Mouse (Mus musculus): Measurements from ENCODE around the gene Cggbp1. TPM values are rescaled to one million over a fixed set of nuclear protein-coding genes. Genes with fewer than 3 reads are reported as not detected.

Cggbp1 gene
- 76.6 and 84.6 TPM in 2 replicates for polyA plus RNA-seq (2014; fragmentation: Nextera tagmentation; extraction: Ambion mirVana)

DNA sequence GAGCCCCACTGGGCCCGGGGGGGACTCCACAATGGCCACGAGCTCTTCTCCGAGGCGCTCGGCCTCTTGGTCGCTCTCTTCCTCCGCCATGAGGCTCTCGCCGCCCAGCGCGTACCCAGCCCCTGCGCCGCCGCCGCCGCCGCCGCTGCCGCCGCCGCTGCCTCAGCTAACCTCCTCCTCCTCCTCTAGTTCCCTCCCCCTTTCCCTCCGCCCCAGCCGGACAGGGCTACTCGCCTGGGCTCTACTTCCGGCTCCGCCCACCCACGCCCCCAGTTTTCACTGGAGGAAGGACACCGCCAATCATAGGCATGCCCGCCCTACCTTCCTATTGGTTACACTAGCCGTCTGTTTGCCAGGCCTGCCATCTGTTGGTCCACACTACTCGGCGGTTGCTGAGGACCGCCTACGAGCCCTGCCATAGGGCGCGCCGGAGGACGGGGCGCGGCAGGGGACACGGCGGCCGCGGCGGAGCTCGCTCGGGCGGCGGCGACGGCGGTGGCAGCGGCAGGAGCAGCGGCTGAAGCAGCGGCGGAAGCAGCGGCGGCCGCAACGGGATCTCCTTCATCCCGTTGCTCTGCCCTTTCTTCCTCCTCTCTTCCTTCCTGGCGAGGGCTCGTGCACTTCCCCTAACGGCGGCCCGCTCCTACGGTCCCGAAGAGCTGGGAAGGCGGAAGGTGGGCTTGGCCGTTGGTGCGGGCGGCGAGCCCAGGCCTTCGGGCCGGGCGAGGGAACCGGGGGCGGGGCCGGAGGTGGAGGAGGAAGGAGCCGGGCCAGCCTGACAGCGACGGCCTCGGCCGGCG lies at the start of gene Cggbp1, which contains the start of gene Zfp654:
Gene Cggbp1, plus strand, starts transcription at position 434 of the 800 bp plus-strand sequence.
Gene Zfp654, minus strand, starts transcription at position 90 of the 800 bp plus-strand sequence.
- H3K9me3 ChIP-seq (ENCODE audit: control insufficient read depth, low read length) = no peaks in the 10 kb centered on the region
- WGBS = under 1% methylated on average over 78 of the region's 85 CpGs
- peaks cover 8% of the 10 kb centered on the region; the same call in 1 of the 2 replicates for H3K4me1 ChIP-seq (replicated peaks; ENCODE audit: control insufficient read depth, insufficient read depth, low read length)
- peak within 1 kb of the TSS; percentile 94 for H3K4me2 ChIP-seq (ENCODE audit: low read length)
- DNase-seq (ENCODE audit: low spot score) (peak; percentile 99), ATAC-seq (replicated peaks; ENCODE audit: low FRiP score, low TSS enrichment, low read depth) (peak; percentile 100)
- peak within 1 kb of the TSS; percentile 88 for H3K9ac ChIP-seq (ENCODE audit: low read length)
- peak within 1 kb of the TSS; percentile 91 for H3K4me3 ChIP-seq (ENCODE audit: low read depth, low read length)
- H3K36me3 ChIP-seq (ENCODE audit: control insufficient read depth, insufficient read depth, low read length) = peaks cover 29% of the 10 kb centered on the region
- no peaks in the 10 kb centered on the region for H3K27me3 ChIP-seq (replicated peaks; ENCODE audit: control insufficient read depth, insufficient read depth, low read length)
- peak within 1 kb of the TSS; percentile 96 for H3K27ac ChIP-seq (ENCODE audit: low read depth)

GRCm38 (mm10) chr16:64803041-64803440 lies 48.8 kb upstream of the Cggbp1 start:
- Histone ChIP-seq H3K4me1 (replicated peaks; ENCODE audit: control insufficient read depth, insufficient read depth, low read length) (no peaks in the 10 kb centered on the region), H3K27me3 (replicated peaks; ENCODE audit: control insufficient read depth, insufficient read depth, low read length) (no peaks in the 10 kb centered on the region), H3K4me2 (ENCODE audit: low read length) (no peak overlapping the region), H3K4me3 (ENCODE audit: low read depth, low read length) (no peak overlapping the region), H3K27ac (ENCODE audit: low read depth) (no peak overlapping the region), H3K9ac (ENCODE audit: low read length) (no peak overlapping the region), H3K9me3 (ENCODE audit: control insufficient read depth, low read length) (no peaks in the 10 kb centered on the region), H3K36me3 (ENCODE audit: control insufficient read depth, insufficient read depth, low read length) (no peaks in the 10 kb centered on the region)
- 67% methylated on average over 3 of the region's 3 CpGs for WGBS
- ATAC-seq (replicated peaks; ENCODE audit: low FRiP score, low TSS enrichment, low read depth) (no peak), DNase-seq (ENCODE audit: low spot score) (no peak)

- no peaks in the 10 kb centered on the region for H3K9me3 ChIP-seq (ENCODE audit: control insufficient read depth, low read length)
- no peak overlapping the region for H3K9ac ChIP-seq (ENCODE audit: low read length)
- peaks cover 10% of the 10 kb centered on the region; the same call in 1 of the 2 replicates for H3K36me3 ChIP-seq (ENCODE audit: control insufficient read depth, insufficient read depth, low read length)
- 94% methylated on average over 3 of the region's 3 CpGs for WGBS
- ATAC-seq (replicated peaks; ENCODE audit: low FRiP score, low TSS enrichment, low read depth) (no peak), DNase-seq (ENCODE audit: low spot score) (no peak)
- H3K27ac ChIP-seq (ENCODE audit: low read depth) = no peak overlapping the region
- no peak overlapping the region for H3K4me2 ChIP-seq (ENCODE audit: low read length)
- H3K4me3 ChIP-seq (ENCODE audit: low read depth, low read length) = no peak overlapping the region
- no peaks in the 10 kb centered on the region for H3K4me1 ChIP-seq (replicated peaks; ENCODE audit: control insufficient read depth, insufficient read depth, low read length)
- no peaks in the 10 kb centered on the region for H3K27me3 ChIP-seq (replicated peaks; ENCODE audit: control insufficient read depth, insufficient read depth, low read length)
Observed at GRCm38 (mm10) chr16:64817094-64817765, 34.6 kb upstream of the Cggbp1 start.

- Histone ChIP-seq H3K27ac (ENCODE audit: low read depth) (no peak overlapping the region), H3K4me1 (replicated peaks; ENCODE audit: control insufficient read depth, insufficient read depth, low read length) (no peaks in the 10 kb centered on the region), H3K27me3 (replicated peaks; ENCODE audit: control insufficient read depth, insufficient read depth, low read length) (no peaks in the 10 kb centered on the region), H3K9me3 (ENCODE audit: control insufficient read depth, low read length) (no peaks in the 10 kb centered on the region), H3K4me2 (ENCODE audit: low read length) (no peak overlapping the region), H3K36me3 (ENCODE audit: control insufficient read depth, insufficient read depth, low read length) (peaks cover 6% of the 10 kb centered on the region; the same call in 1 of the 2 replicates), H3K4me3 (ENCODE audit: low read depth, low read length) (no peak overlapping the region), H3K9ac (ENCODE audit: low read length) (no peak overlapping the region)
- 91% methylated on average over 1 of the region's 1 CpGs for WGBS
- ATAC-seq (replicated peaks; ENCODE audit: low FRiP score, low TSS enrichment, low read depth) = no peak
- no peak for DNase-seq (ENCODE audit: low spot score)
Observed at GRCm38 (mm10) chr16:64823890-64824289, 27.9 kb upstream of the Cggbp1 start.

- Histone ChIP-seq H3K9ac (ENCODE audit: low read length) (no peak overlapping the region), H3K27me3 (replicated peaks; ENCODE audit: control insufficient read depth, insufficient read depth, low read length) (no peaks in the 10 kb centered on the region), H3K4me3 (ENCODE audit: low read depth, low read length) (no peak overlapping the region), H3K36me3 (ENCODE audit: control insufficient read depth, insufficient read depth, low read length) (peaks cover 6% of the 10 kb centered on the region; the same call in 1 of the 2 replicates), H3K9me3 (ENCODE audit: control insufficient read depth, low read length) (no peaks in the 10 kb centered on the region), H3K27ac (ENCODE audit: low read depth) (no peak overlapping the region), H3K4me1 (replicated peaks; ENCODE audit: control insufficient read depth, insufficient read depth, low read length) (no peaks in the 10 kb centered on the region), H3K4me2 (ENCODE audit: low read length) (no peak overlapping the region)
- DNase-seq (ENCODE audit: low spot score) = no peak
- whole genome bisulfite sequencing = 88% methylated on average over 1 of the region's 1 CpGs
- ATAC-seq (replicated peaks; ENCODE audit: low FRiP score, low TSS enrichment, low read depth) = no peak
Observed at GRCm38 (mm10) chr16:64824474-64824873, 27.3 kb upstream of the Cggbp1 start.

DNA sequence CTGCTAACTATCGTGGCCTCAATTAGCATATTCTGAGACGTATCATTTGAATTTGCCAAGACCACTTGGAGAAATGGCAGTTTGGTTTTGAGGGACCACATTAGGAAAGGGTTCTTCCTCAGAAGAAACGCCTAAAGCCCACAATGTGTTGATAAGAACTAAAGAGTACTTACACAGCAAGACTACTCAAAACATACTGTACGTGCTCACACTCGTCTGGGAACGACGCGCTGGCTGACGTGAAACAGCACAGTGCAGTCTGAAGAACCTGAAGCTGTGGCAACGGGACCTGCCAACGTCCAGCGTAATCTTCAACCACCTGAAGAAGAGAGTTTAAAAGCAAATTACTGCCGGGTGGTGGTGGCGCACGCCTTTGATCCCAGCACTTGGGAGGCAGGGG lies 21.5 kb upstream of the Cggbp1 start:
- Histone ChIP-seq H3K4me3 (ENCODE audit: low read depth, low read length) (no peak overlapping the region), H3K36me3 (ENCODE audit: control insufficient read depth, insufficient read depth, low read length) (peaks cover 15% of the 10 kb centered on the region; the same call in 1 of the 2 replicates), H3K9ac (ENCODE audit: low read length) (no peak overlapping the region), H3K9me3 (ENCODE audit: control insufficient read depth, low read length) (no peaks in the 10 kb centered on the region), H3K4me2 (ENCODE audit: low read length) (no peak overlapping the region), H3K27ac (ENCODE audit: low read depth) (no peak overlapping the region), H3K27me3 (replicated peaks; ENCODE audit: control insufficient read depth, insufficient read depth, low read length) (no peaks in the 10 kb centered on the region), H3K4me1 (replicated peaks; ENCODE audit: control insufficient read depth, insufficient read depth, low read length) (no peaks in the 10 kb centered on the region)
- DNase-seq (ENCODE audit: low spot score) (no peak), ATAC-seq (replicated peaks; ENCODE audit: low FRiP score, low TSS enrichment, low read depth) (no peak)
- WGBS = 87% methylated on average over 15 of the region's 15 CpGs

GRCm38 (mm10) chr16:64835996-64836545 lies 15.7 kb upstream of the Cggbp1 start:
- Histone ChIP-seq H3K4me1 (replicated peaks; ENCODE audit: control insufficient read depth, insufficient read depth, low read length) (no peaks in the 10 kb centered on the region), H3K9ac (ENCODE audit: low read length) (no peak overlapping the region), H3K36me3 (ENCODE audit: control insufficient read depth, insufficient read depth, low read length) (no peaks in the 10 kb centered on the region), H3K9me3 (ENCODE audit: control insufficient read depth, low read length) (no peaks in the 10 kb centered on the region), H3K27me3 (replicated peaks; ENCODE audit: control insufficient read depth, insufficient read depth, low read length) (no peaks in the 10 kb centered on the region), H3K4me2 (ENCODE audit: low read length) (no peak overlapping the region), H3K4me3 (ENCODE audit: low read depth, low read length) (no peak overlapping the region), H3K27ac (ENCODE audit: low read depth) (no peak overlapping the region)
- no peak for DNase-seq (ENCODE audit: low spot score)
- ATAC-seq (replicated peaks; ENCODE audit: low FRiP score, low TSS enrichment, low read depth) = no peak
- WGBS = 53% methylated on average over 1 of the region's 1 CpGs

- H3K27me3 ChIP-seq (replicated peaks; ENCODE audit: control insufficient read depth, insufficient read depth, low read length) = no peaks in the 10 kb centered on the region
- no peaks in the 10 kb centered on the region for H3K9me3 ChIP-seq (ENCODE audit: control insufficient read depth, low read length)
- DNase-seq (ENCODE audit: low spot score) (no peak), ATAC-seq (replicated peaks; ENCODE audit: low FRiP score, low TSS enrichment, low read depth) (no peak)
- 87% methylated on average over 2 of the region's 2 CpGs for WGBS
- no peak overlapping the region for H3K4me3 ChIP-seq (ENCODE audit: low read depth, low read length)
- H3K27ac ChIP-seq (ENCODE audit: low read depth) = no peak overlapping the region
- H3K4me2 ChIP-seq (ENCODE audit: low read length) = no peak overlapping the region
- no peak overlapping the region for H3K9ac ChIP-seq (ENCODE audit: low read length)
- H3K36me3 ChIP-seq (ENCODE audit: control insufficient read depth, insufficient read depth, low read length) = no peaks in the 10 kb centered on the region
- no peaks in the 10 kb centered on the region for H3K4me1 ChIP-seq (replicated peaks; ENCODE audit: control insufficient read depth, insufficient read depth, low read length)
Observed at GRCm38 (mm10) chr16:64836709-64837108, 15.1 kb upstream of the Cggbp1 start.

All from intestine, embryonic 14.5 days (tissue).